Mouse (Mus musculus) kidney, embryonic 15.5 days (tissue): ENCODE data around the gene Zkscan16. TPM values are rescaled to one million over a fixed set of nuclear protein-coding genes. Genes with fewer than 3 reads are reported as not detected.

Experiments
- ATAC-seq: fragments of 200-750 bp; cut with Nextera tagmentation; replicated peaks from 2 replicates; pipeline ENCODE4 v1.8.0; 2017; ENCODE audit warnings: moderate TSS enrichment; ENCODE audit not compliant: low FRiP score
- H3K27ac ChIP-seq: fragments of 300-500 bp; sonication (generic); 2 replicates; pipeline ENCODE4 v1.5.1; 2015; ENCODE audit warnings: mild to moderate bottlenecking, inconsistent platforms
- H3K27me3 ChIP-seq: fragments of 300-500 bp; sonication (generic); 2 replicates; pipeline ENCODE4 v1.6.1; 2015; ENCODE audit warnings: inconsistent platforms
- H3K36me3 ChIP-seq: fragments of 300-500 bp; sonication (generic); 2 replicates; pipeline ENCODE4 v1.6.1; 2015; ENCODE audit warnings: inconsistent platforms
- H3K4me1 ChIP-seq: fragments of 300-500 bp; sonication (generic); 2 replicates; pipeline ENCODE4 v1.6.1; 2015; ENCODE audit warnings: inconsistent platforms
- H3K4me2 ChIP-seq: fragments of 300-500 bp; sonication (generic); 2 replicates; pipeline ENCODE4 v1.6.1; 2015; ENCODE audit warnings: moderate library complexity, mild to moderate bottlenecking, inconsistent platforms
- H3K4me3 ChIP-seq: fragments of 300-500 bp; sonication (generic); replicated peaks from 2 replicates; pipeline ENCODE4 v1.5.1; 2015; ENCODE audit warnings: mild to moderate bottlenecking, inconsistent platforms
- H3K9ac ChIP-seq: fragments of 300-500 bp; sonication (generic); 2 replicates; pipeline ENCODE4 v1.6.1; 2015; ENCODE audit warnings: mild to moderate bottlenecking, inconsistent platforms
- H3K9me3 ChIP-seq: fragments of 300-500 bp; sonication (generic); replicated peaks from 2 replicates; pipeline ENCODE4 v1.6.1; 2016; ENCODE audit warnings: inconsistent platforms
- WGBS: fragments of 180-500 bp; shearing (Covaris S2); methylation state at CpG from one replicate; pipeline ENCODE4 v1.1.7; 2015; ENCODE audit warnings: mixed read lengths; 5-methylcytosine and 5-hydroxymethylcytosine counted together
- polyA plus RNA-seq: library from polyadenylated mRNA; unstranded; fragments of >200 nt; fragmentation: Nextera tagmentation; extraction: Ambion mirVana; gene quantifications from 2 replicates; pipeline ENCODE4 v1.2.1, GENCODE M21; 2015

Gene Zkscan16
- 0.74 and 0.84 TPM in 2 replicates for polyA plus RNA-seq

- no peaks in the 10 kb centered on the region for H3K36me3 ChIP-seq
- H3K4me3 ChIP-seq, result peak within 1 kb of the TSS; percentile 66
- 2% methylated on average over 50 of the region's 50 CpGs for WGBS
- no peak within 1 kb of the TSS for H3K27ac ChIP-seq
- ATAC-seq, result peak; percentile 89
- peak within 1 kb of the TSS; percentile 75 for H3K4me2 ChIP-seq
- H3K4me1 ChIP-seq, result peaks cover 11% of the 10 kb centered on the region
- no peaks in the 10 kb centered on the region for H3K9me3 ChIP-seq
- peak within 1 kb of the TSS; percentile 55 for H3K9ac ChIP-seq
- no peaks in the 10 kb centered on the region for H3K27me3 ChIP-seq
These were observed at the start of gene Zkscan16 for GRCm38 (mm10) chr4:58943420-58944205. Zkscan16 (plus strand) TSS chr4:58943628.

GRCm38 (mm10) chr4:58894399-58894798, 49.0 kb upstream of the Zkscan16 start:
- no peak overlapping the region for H3K9ac ChIP-seq

GRCm38 (mm10) chr4:58897436-58897835, 46.0 kb upstream of the Zkscan16 start:
- Histone ChIP-seq H3K9me3 (no peaks in the 10 kb centered on the region), H3K27me3 (no peaks in the 10 kb centered on the region), H3K27ac (no peak overlapping the region), H3K4me2 (no peak overlapping the region), H3K9ac (no peak overlapping the region), H3K36me3 (no peaks in the 10 kb centered on the region), H3K4me3 (no peak overlapping the region), H3K4me1 (0 out of 2 replicates have a peak, but pooled peaks cover 4% of the 10 kb centered on the region)
- no peak for ATAC-seq
- 78% methylated on average over 4 of the region's 4 CpGs for whole genome bisulfite sequencing

More at GRCm38 (mm10) chr4:58894399-58894798, 49.0 kb upstream of the Zkscan16 start:
- ATAC-seq, result no peak
- Histone ChIP-seq H3K4me1 (0 out of 2 replicates have a peak, but pooled peaks cover 4% of the 10 kb centered on the region), H3K27me3 (no peaks in the 10 kb centered on the region), H3K27ac (no peak overlapping the region), H3K4me2 (no peak overlapping the region), H3K9me3 (no peaks in the 10 kb centered on the region), H3K4me3 (no peak overlapping the region), H3K36me3 (no peaks in the 10 kb centered on the region)
- WGBS, result 69% methylated on average over 7 of the region's 7 CpGs

- no peak for ATAC-seq
These were observed 45.1 kb upstream of the Zkscan16 start for GRCm38 (mm10) chr4:58898318-58898717.

GRCm38 (mm10) chr4:58907453-58907852, 36.0 kb upstream of the Zkscan16 start:
- WGBS, result 92% methylated on average over 1 of the region's 1 CpGs
- Histone ChIP-seq H3K4me1 (peaks cover 7% of the 10 kb centered on the region), H3K9me3 (no peaks in the 10 kb centered on the region), H3K4me3 (no peak overlapping the region), H3K36me3 (no peaks in the 10 kb centered on the region), H3K27me3 (no peaks in the 10 kb centered on the region), H3K9ac (no peak overlapping the region), H3K27ac (no peak overlapping the region), H3K4me2 (no peak overlapping the region)
- ATAC-seq, result no peak

More at GRCm38 (mm10) chr4:58898318-58898717, 45.1 kb upstream of the Zkscan16 start:
- Histone ChIP-seq H3K27ac (no peak overlapping the region), H3K9ac (no peak overlapping the region), H3K4me3 (no peak overlapping the region), H3K36me3 (no peaks in the 10 kb centered on the region), H3K4me2 (no peak overlapping the region), H3K9me3 (no peaks in the 10 kb centered on the region), H3K4me1 (0 out of 2 replicates have a peak, but pooled peaks cover 4% of the 10 kb centered on the region), H3K27me3 (no peaks in the 10 kb centered on the region)

- H3K4me1 ChIP-seq, result peaks cover 15% of the 10 kb centered on the region
- WGBS, result 30% methylated on average over 16 of the region's 16 CpGs
- H3K27me3 ChIP-seq, result no peaks in the 10 kb centered on the region
- peak overlapping the region; percentile 82; the same call in 1 of the 2 replicates for H3K9ac ChIP-seq
- H3K27ac ChIP-seq, result no peak overlapping the region
- no peaks in the 10 kb centered on the region for H3K36me3 ChIP-seq
- H3K9me3 ChIP-seq, result no peaks in the 10 kb centered on the region
- no peak for ATAC-seq
- H3K4me2 ChIP-seq, result peak overlapping the region; percentile 83
- H3K4me3 ChIP-seq, result peak overlapping the region; percentile 78
These were observed 33.0 kb upstream of the Zkscan16 start for GRCm38 (mm10) chr4:58910175-58911068.

GRCm38 (mm10) chr4:58911069-58911830, 32.2 kb upstream of the Zkscan16 start:
- ATAC-seq, result peak; percentile 63
- Histone ChIP-seq H3K27ac (peak overlapping the region; percentile 99), H3K4me3 (peak overlapping the region; percentile 78), H3K4me1 (peaks cover 15% of the 10 kb centered on the region), H3K4me2 (peak overlapping the region; percentile 83), H3K9ac (peak overlapping the region; percentile 82), H3K27me3 (no peaks in the 10 kb centered on the region), H3K36me3 (no peaks in the 10 kb centered on the region), H3K9me3 (no peaks in the 10 kb centered on the region)
- under 1% methylated on average over 56 of the region's 56 CpGs for WGBS

- peaks cover 15% of the 10 kb centered on the region for H3K4me1 ChIP-seq
- no peaks in the 10 kb centered on the region for H3K9me3 ChIP-seq
- peak overlapping the region; percentile 82 for H3K9ac ChIP-seq
- no peaks in the 10 kb centered on the region for H3K27me3 ChIP-seq
- H3K4me2 ChIP-seq, result peak overlapping the region; percentile 83
- ATAC-seq, result peak; percentile 78
- under 1% methylated on average over 121 of the region's 126 CpGs for WGBS
- peak overlapping the region; percentile 78 for H3K4me3 ChIP-seq
- H3K36me3 ChIP-seq, result no peaks in the 10 kb centered on the region
- H3K27ac ChIP-seq, result peak overlapping the region; percentile 99
These were observed 31.4 kb upstream of the Zkscan16 start for GRCm38 (mm10) chr4:58911831-58912628.

GRCm38 (mm10) chr4:58912629-58913335, 30.6 kb upstream of the Zkscan16 start, which contains the start of gene Ecpas:
Ecpas (minus strand) TSS chr4:58912749.
- Histone ChIP-seq H3K36me3 (no peaks in the 10 kb centered on the region), H3K4me3 (peak within 1 kb of the TSS; percentile 78), H3K27ac (peak within 1 kb of the TSS; percentile 99), H3K4me2 (peak within 1 kb of the TSS; percentile 83), H3K27me3 (no peaks in the 10 kb centered on the region), H3K9ac (peak within 1 kb of the TSS; percentile 82), H3K4me1 (peaks cover 15% of the 10 kb centered on the region), H3K9me3 (no peaks in the 10 kb centered on the region)
- 3% methylated on average over 43 of the region's 43 CpGs for whole genome bisulfite sequencing
- peak; percentile 80 for ATAC-seq

GRCm38 (mm10) chr4:58913336-58914026, 29.9 kb upstream of the Zkscan16 start:
- H3K27me3 ChIP-seq, result no peaks in the 10 kb centered on the region
- no peak for ATAC-seq
- peaks cover 15% of the 10 kb centered on the region for H3K4me1 ChIP-seq
- H3K4me3 ChIP-seq, result peak overlapping the region; percentile 78; the same call in 1 of the 2 replicates
- no peaks in the 10 kb centered on the region for H3K9me3 ChIP-seq
- H3K4me2 ChIP-seq, result peak overlapping the region; percentile 83
- no peak overlapping the region for H3K9ac ChIP-seq
- no peaks in the 10 kb centered on the region for H3K36me3 ChIP-seq
- no peak overlapping the region for H3K27ac ChIP-seq
- WGBS, result 34% methylated on average over 3 of the region's 3 CpGs
